Mouse (Mus musculus) left cerebral cortex, adult 9 months (tissue): ENCODE measurements around the gene Sept1.

Experiments
- DNase-seq, 2 experiments: peaks; one replicate each; pipeline ENCODE4 v3.0.0; 2022; ENCODE audit warnings: low spot score in 2 of 2

Gene Sept1

DNA sequence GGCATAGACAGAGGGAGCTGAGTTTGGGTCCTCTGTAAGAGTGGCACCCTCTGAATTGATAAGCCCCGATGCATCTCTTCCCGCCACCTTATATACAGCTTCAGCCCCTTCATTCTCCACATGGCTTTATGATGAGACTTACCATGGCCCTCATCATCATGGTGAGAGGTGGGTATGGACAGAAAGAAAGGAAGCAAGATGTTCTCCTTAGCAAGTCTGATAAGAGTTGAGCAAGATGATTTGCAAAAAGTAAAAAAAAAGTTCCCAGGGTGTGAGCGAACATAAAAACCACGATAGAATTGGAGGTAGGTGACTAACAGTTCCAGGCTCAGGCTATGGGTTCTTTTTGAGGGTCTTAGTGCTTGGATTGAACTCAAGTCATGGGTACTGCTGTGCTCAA, 14.3 kb downstream of the Sept1 start:
- no peak for DNase-seq

GRCm38 (mm10) chr7:127217901-127218642, 14.9 kb downstream of the Sept1 start:
- no peak for DNase-seq

- no peak for DNase-seq
These were observed 15.5 kb downstream of the Sept1 start for GRCm38 (mm10) chr7:127217475-127217874.

GRCm38 (mm10) chr7:127216307-127216706, 16.6 kb downstream of the Sept1 start:
- no peak for DNase-seq

DNA sequence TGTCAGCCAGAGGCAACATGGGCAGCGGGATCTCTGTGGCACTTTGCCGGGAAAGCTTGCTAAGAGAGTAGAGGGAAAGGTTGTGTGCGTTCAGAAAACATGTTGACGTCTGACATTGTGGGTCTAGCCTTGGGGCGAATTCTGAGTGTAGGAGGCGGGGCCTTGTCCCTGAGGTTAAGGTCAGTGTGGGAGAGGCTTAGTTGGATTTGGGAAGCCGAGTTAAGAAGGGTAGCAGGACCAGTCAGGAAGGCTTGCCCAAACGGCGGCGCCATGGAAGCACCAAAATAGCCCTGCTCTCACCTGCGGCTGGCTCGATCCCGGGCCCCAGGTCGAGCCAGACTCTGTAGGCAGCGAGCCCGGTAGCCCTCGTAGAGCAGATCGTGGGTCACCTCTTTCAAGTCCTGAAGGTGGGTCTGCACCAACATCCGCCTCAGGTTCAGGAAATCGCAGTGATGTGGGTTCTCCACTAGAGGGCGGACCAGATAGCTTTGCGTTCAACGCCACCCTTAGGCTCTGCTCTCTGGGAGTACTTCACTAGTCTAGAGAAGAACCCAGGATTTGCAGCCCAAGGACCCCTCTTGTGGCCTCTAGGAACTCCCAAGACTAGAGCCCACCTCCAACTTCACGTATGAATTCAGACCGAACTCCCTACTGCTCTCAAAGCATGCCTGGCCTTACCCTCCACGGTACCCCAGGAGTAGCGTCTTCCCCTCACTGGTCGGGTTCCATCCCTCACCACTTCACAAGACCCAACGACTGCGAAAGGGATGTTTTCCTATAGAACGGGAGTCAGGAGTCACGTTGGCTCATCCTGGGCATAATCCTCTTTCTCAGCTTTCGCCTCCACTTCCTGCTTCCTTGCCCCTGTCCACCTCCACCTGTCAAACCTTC, 17.7 kb downstream of the Sept1 start:
- peak in 1 of 2 experiments; percentile 62 for DNase-seq

DNA sequence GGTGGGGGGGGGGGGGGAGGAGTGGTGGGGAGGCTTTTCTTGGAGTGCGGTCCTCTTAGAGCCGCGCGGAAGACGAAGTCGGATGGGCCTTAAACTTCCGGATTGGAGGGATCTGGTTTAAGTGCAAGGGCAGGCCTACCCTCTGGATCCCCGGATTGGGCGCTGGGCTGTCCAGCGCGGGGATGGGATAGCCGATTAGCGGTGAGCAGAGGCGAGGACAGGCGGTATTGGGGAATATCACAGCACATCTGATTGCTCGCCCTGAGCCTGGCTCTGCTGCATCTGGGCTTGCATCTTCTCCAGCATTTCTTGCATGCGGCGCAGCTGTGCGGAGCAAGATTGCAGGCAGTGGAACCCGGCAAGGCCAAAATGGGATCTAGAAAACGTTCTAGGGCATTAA, 18.4 kb downstream of the Sept1 start:
- no peak for DNase-seq

GRCm38 (mm10) chr7:127213930-127214329, 19.0 kb downstream of the Sept1 start:
- DNase-seq: no peak

DNA sequence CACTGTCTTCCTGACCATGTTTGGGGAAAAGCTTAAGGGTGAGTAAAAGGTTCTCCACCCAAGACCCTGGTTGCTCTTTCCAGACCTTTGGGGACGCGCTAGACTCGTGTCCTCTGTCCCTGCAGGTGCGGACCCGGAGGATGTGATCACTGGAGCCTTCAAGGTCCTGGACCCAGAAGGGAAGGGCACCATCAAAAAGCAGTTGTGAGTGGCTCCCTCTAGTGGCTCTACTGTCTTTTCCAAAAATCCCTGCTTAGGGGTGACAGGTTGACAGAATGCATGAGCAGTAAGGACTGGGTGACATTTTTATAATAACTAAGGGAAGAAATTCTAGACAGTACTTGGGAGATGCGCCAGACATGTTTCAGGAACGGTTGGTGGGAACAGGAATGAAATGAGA, 19.4 kb downstream of the Sept1 start:
- DNase-seq: no peak

GRCm38 (mm10) chr7:127212432-127213250, 20.3 kb downstream of the Sept1 start:
- no peak for DNase-seq

DNA sequence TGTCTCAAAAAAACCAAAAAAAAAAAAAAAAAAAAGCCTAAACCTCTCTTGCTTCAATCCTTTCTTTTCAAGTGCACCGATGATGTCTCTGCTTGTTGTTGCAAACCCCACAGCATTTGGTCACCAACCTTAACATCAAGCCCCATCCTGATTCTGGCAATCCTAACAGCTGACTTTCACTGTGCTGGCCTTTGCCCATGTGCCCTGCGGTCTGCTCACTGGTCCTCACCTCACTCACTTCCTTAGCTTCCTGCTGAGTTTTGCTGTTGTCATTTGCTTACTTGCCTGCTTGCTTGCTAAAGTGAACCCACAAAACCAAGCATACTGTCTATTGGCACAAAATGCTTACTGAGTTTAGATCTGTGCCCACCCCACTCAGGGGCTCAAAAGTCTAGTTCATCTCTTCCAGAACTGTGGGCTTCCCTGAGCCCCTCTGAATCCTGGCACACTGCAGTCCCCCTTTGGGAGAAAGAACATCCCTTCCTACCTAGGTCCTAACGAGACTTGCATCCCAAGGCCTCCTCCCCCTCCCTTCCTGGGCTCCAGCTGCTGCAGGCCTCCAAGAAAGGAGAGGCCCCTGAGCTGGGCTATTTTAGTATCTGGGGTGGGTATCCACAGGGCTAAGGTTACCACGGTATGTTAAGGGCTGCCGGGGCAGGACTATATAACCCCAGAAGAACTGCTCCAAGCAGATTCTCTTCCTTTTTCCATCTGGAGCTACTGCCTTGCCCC, 21.8 kb downstream of the Sept1 start:
- DNase-seq: no peak

- DNase-seq: no peak
These were observed 22.7 kb downstream of the Sept1 start for GRCm38 (mm10) chr7:127210266-127210665.

GRCm38 (mm10) chr7:127209851-127210250, 23.1 kb downstream of the Sept1 start:
- no peak for DNase-seq

GRCm38 (mm10) chr7:127208553-127209438, 24.1 kb downstream of the Sept1 start, which contains the start of gene Mylpf:
Mylpf (plus strand) TSS chr7:127208890.
- peak; percentile 97 to 99 for DNase-seq

DNA sequence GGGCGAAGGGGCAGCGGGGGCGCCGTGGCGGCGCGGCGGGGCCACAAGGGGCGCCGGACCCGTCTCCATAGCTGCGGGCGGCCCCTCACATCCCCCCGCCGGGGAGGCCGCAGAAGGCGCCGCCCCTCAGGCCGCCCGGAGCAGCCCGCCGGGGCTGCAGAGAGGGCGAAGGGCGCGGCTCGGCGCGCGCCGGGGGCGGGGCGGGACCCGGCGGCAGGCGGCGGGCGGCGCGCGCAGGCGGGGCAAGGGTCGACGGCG, 24.7 kb downstream of the Sept1 start, which contains the start of gene Tbc1d10b:
TSS of gene Tbc1d10b (minus strand) at position 174 of the 258 bp plus-strand sequence.
- DNase-seq: no peak

DNA sequence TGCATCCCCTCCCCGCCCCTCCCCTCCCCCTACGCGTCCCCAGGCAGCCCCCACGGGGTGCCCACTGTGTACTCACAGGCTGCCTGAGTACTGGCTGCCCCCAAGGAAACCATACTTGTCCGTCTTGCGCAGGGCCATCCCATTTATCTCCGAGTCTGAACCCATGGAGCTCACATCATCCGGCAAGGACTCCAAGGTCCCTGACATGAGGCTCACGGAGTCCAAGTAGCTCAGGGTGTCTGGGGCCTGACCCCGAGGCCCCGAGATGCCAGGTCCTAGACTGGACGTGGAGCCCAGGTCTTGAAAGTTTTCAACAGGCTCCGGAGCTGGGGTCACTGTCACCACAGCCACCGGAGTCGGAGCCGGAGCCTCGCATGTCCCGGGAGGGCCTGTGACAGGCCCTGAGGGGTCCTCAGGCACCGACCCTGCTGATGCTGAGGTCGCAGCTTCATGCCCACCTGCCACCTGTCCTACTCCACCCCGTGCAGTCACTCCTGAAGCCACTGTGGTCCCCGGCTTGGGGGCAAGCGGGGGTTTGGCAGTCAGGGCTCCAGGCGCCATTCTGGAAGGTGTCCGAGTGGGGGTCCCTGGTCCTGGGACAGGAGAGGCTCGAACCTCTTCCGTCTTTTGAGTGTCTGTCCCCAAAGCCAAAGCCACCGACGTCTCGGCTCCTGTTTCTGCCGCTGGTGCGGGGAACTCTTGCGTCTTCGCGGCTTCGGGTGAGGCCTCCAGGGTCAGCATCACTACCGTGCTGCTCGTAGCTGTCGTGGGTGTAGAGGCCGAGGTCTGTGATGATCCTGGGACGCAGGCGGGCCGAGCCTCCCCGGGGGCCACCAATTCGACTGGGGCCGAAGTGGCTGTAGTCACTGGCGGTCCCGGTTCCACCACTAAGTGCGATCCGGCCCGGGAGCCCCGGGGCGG, 25.3 kb downstream of the Sept1 start:
- DNase-seq: no peak

GRCm38 (mm10) chr7:127206606-127207005, 26.3 kb downstream of the Sept1 start:
- no peak for DNase-seq

- DNase-seq: no peak
These were observed 36.4 kb downstream of the Sept1 start for GRCm38 (mm10) chr7:127196484-127196883.

DNA sequence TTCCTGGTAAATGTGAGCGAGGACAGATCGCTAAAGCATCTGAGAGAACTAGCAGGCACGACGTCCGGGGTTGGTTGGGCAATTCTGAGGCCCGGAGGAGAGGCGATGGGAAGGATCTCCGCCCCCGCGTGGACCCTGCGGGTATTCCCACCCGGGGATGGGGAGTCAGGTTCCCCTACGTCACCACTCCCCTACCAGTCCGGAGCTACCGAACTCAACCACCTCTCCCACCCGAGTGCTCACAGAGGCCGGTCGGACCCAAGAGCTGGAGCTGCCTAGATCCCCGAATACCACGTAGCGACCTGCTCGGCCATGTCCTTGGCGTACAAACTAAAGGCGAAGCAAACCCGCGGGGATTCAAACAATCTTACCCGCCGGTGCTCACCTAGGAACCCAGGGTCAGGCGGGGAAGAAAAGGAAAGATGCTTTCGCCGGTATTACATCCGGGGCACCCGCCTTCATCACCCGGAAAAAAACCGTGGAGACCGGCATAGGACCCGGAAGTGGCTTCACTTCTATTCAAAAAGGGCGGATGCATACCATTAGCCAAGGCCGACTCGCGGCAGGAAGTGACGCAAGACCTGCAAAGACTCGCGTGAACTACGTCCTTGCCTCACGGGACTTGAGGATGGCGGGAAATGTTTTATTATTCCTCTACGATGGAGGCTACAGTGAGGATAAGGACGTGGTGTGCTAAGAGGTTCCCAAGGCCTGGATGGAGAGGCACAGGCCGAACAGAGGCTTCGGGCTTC, 37.2 kb downstream of the Sept1 start, which contains the start of gene Cd2bp2:
TSS of gene Cd2bp2 (minus strand) at position 507 of the 752 bp plus-strand sequence.
- DNase-seq: peak; percentile 96 to 97
